Mouse (Mus musculus) intestine, embryonic 15.5 days (tissue): ENCODE results near the gene 4930507D05Rik. TPM values are rescaled to one million over a fixed set of nuclear protein-coding genes. Genes with fewer than 3 reads are reported as not detected.
"Not testable (repeated sequence)": the region's sequence is repeated elsewhere in the genome, so short reads cannot be mapped to it uniquely, and the experiment has no call there.

Experiments
- ATAC-seq: fragments of 200-750 bp; cut with Nextera tagmentation; 2 replicates; pipeline ENCODE4 v1.8.0; 2017; ENCODE audit warnings: moderate TSS enrichment, moderate library complexity
- H3K27ac ChIP-seq: fragments of 300-500 bp; sonication (generic); 2 replicates; pipeline ENCODE4 v1.5.1; 2015; ENCODE audit warnings: mild to moderate bottlenecking, inconsistent platforms
- H3K27me3 ChIP-seq: fragments of 300-500 bp; sonication (generic); replicated peaks from 2 replicates; pipeline ENCODE4 v1.6.1; 2015; ENCODE audit warnings: inconsistent platforms
- H3K36me3 ChIP-seq: fragments of 300-500 bp; sonication (generic); 2 replicates; pipeline ENCODE4 v1.6.1; 2015; ENCODE audit warnings: inconsistent platforms
- H3K4me1 ChIP-seq: fragments of 300-500 bp; sonication (generic); replicated peaks from 2 replicates; pipeline ENCODE4 v1.6.1; 2015; ENCODE audit warnings: inconsistent platforms
- H3K4me2 ChIP-seq: fragments of 300-500 bp; sonication (generic); replicated peaks from 2 replicates; pipeline ENCODE4 v1.6.1; 2015; ENCODE audit warnings: mild to moderate bottlenecking, inconsistent platforms
- H3K4me3 ChIP-seq: fragments of 300-500 bp; sonication (generic); replicated peaks from 2 replicates; pipeline ENCODE4 v1.5.1; 2015; ENCODE audit warnings: inconsistent platforms
- H3K9ac ChIP-seq: fragments of 300-500 bp; sonication (generic); 2 replicates; pipeline ENCODE4 v1.6.1; 2015; ENCODE audit warnings: inconsistent platforms
- H3K9me3 ChIP-seq: fragments of 300-500 bp; sonication (generic); 2 replicates; pipeline ENCODE4 v1.6.1; 2016; ENCODE audit warnings: inconsistent platforms
- WGBS: fragments of 180-500 bp; shearing (Covaris S2); methylation state at CpG from one replicate; pipeline ENCODE4 v1.1.7; 2015; 5-methylcytosine and 5-hydroxymethylcytosine counted together
- polyA plus RNA-seq: library from polyadenylated mRNA; unstranded; fragments of >200 nt; fragmentation: Nextera tagmentation; extraction: Ambion mirVana; gene quantifications from 2 replicates; pipeline ENCODE4 v1.2.1, GENCODE M21; 2015

Gene 4930507D05Rik
- polyA plus RNA-seq, 1 experiment from 2014 or later: 0.77 TPM

GRCm38 (mm10) chr10:62422255-62422654, 27.0 kb upstream of the 4930507D05Rik start, which contains the start of gene Hkdc1:
Gene Hkdc1, minus strand, starts transcription at chr10:62422491.
- Histone ChIP-seq H3K36me3 (no peaks in the 10 kb centered on the region), H3K4me2 (peak within 1 kb of the TSS; percentile 38), H3K27ac (peak within 1 kb of the TSS; percentile 54), H3K27me3 (no peaks in the 10 kb centered on the region), H3K4me1 (peaks cover 21% of the 10 kb centered on the region), H3K9ac (peak within 1 kb of the TSS; percentile 13; the same call in 1 of the 2 replicates), H3K9me3 (no peaks in the 10 kb centered on the region), H3K4me3 (peak within 1 kb of the TSS; percentile 24)
- 30% methylated on average over 15 of the region's 15 CpGs for WGBS
- ATAC-seq: peak; percentile 71

- no peak overlapping the region for H3K9ac ChIP-seq
- H3K27me3 ChIP-seq: no peaks in the 10 kb centered on the region
- H3K27ac ChIP-seq: peak overlapping the region; percentile 71
- no peak overlapping the region for H3K4me3 ChIP-seq
- WGBS: 33% methylated on average over 9 of the region's 9 CpGs
- H3K4me1 ChIP-seq: peaks cover 15% of the 10 kb centered on the region; the same call in 1 of the 2 replicates
- H3K36me3 ChIP-seq: peaks cover 13% of the 10 kb centered on the region
- no peak overlapping the region for H3K4me2 ChIP-seq
- peak; percentile 63 for ATAC-seq
- H3K9me3 ChIP-seq: no peaks in the 10 kb centered on the region
Measured at GRCm38 (mm10) chr10:62425081-62425871, 24.0 kb upstream of the 4930507D05Rik start.

GRCm38 (mm10) chr10:62430427-62430826, 18.9 kb upstream of the 4930507D05Rik start:
- Histone ChIP-seq H3K27ac (no peak overlapping the region), H3K36me3 (peaks cover 38% of the 10 kb centered on the region), H3K27me3 (no peaks in the 10 kb centered on the region), H3K9me3 (no peaks in the 10 kb centered on the region), H3K4me1 (peaks cover 5% of the 10 kb centered on the region; the same call in 1 of the 2 replicates), H3K4me3 (no peak overlapping the region), H3K4me2 (no peak overlapping the region), H3K9ac (no peak overlapping the region)
- no peak for ATAC-seq
- WGBS: 90% methylated on average over 5 of the region's 5 CpGs

GRCm38 (mm10) chr10:62450280-62450640, 971 bp downstream of the 4930507D05Rik start:
- peaks cover 11% of the 10 kb centered on the region for H3K36me3 ChIP-seq
- peak overlapping the region; percentile 100 for H3K4me3 ChIP-seq
- H3K9me3 ChIP-seq: no peaks in the 10 kb centered on the region
- peak overlapping the region; percentile 68 for H3K4me2 ChIP-seq
- peak; percentile 44; the same call in 1 of the 2 replicates for ATAC-seq
- H3K9ac ChIP-seq: peak overlapping the region; percentile 100; the same call in 1 of the 2 replicates
- H3K27ac ChIP-seq: peak overlapping the region; percentile 89
- 32% methylated on average over 18 of the region's 18 CpGs for WGBS
- peaks cover 7% of the 10 kb centered on the region; the same call in 1 of the 2 replicates for H3K4me1 ChIP-seq
- H3K27me3 ChIP-seq: no peaks in the 10 kb centered on the region

- WGBS: 67% methylated on average over 11 of the region's 11 CpGs
- not testable (repeated sequence) for H3K36me3 ChIP-seq, H3K4me1 ChIP-seq, ATAC-seq, H3K4me2 ChIP-seq, H3K27me3 ChIP-seq, H3K4me3 ChIP-seq, H3K27ac ChIP-seq, H3K9ac ChIP-seq, H3K9me3 ChIP-seq
Measured at GRCm38 (mm10) chr10:62452001-62452400, 2.7 kb downstream of the 4930507D05Rik start.

- Histone ChIP-seq H3K4me2 (no peak overlapping the region), H3K36me3 (peaks cover 10% of the 10 kb centered on the region), H3K4me1 (no peaks in the 10 kb centered on the region), H3K27ac (no peak overlapping the region), H3K27me3 (no peaks in the 10 kb centered on the region), H3K4me3 (no peak overlapping the region), H3K9ac (no peak overlapping the region), H3K9me3 (no peaks in the 10 kb centered on the region)
- no peak for ATAC-seq
Measured at GRCm38 (mm10) chr10:62461321-62461720, 12.0 kb downstream of the 4930507D05Rik start.

GRCm38 (mm10) chr10:62469736-62470135, 20.4 kb downstream of the 4930507D05Rik start:
- no peaks in the 10 kb centered on the region for H3K9me3 ChIP-seq

GRCm38 (mm10) chr10:62471105-62471504, 21.8 kb downstream of the 4930507D05Rik start:
- no peak for ATAC-seq
- no peak overlapping the region for H3K9ac ChIP-seq
- H3K27ac ChIP-seq: no peak overlapping the region
- H3K36me3 ChIP-seq: no peaks in the 10 kb centered on the region; the same call in 1 of the 2 replicates
- no peaks in the 10 kb centered on the region for H3K9me3 ChIP-seq
- no peak overlapping the region for H3K4me3 ChIP-seq
- 72% methylated on average over 5 of the region's 5 CpGs for WGBS
- no peak overlapping the region for H3K4me2 ChIP-seq
- H3K4me1 ChIP-seq: no peaks in the 10 kb centered on the region
- no peaks in the 10 kb centered on the region for H3K27me3 ChIP-seq

More at GRCm38 (mm10) chr10:62469736-62470135, 20.4 kb downstream of the 4930507D05Rik start:
- Histone ChIP-seq H3K4me2 (no peak overlapping the region), H3K4me1 (no peaks in the 10 kb centered on the region), H3K9ac (no peak overlapping the region), H3K27ac (no peak overlapping the region), H3K27me3 (no peaks in the 10 kb centered on the region), H3K36me3 (no peaks in the 10 kb centered on the region; the same call in 1 of the 2 replicates), H3K4me3 (no peak overlapping the region)
- no peak for ATAC-seq
- 90% methylated on average over 4 of the region's 4 CpGs for WGBS

- Histone ChIP-seq H3K4me2 (no peak overlapping the region), H3K9ac (no peak overlapping the region), H3K36me3 (no peaks in the 10 kb centered on the region), H3K27me3 (no peaks in the 10 kb centered on the region), H3K4me1 (no peaks in the 10 kb centered on the region), H3K27ac (no peak overlapping the region), H3K9me3 (no peaks in the 10 kb centered on the region), H3K4me3 (no peak overlapping the region)
- ATAC-seq: no peak
- 89% methylated on average over 10 of the region's 10 CpGs for WGBS
Measured at GRCm38 (mm10) chr10:62474944-62475343, 25.7 kb downstream of the 4930507D05Rik start.

GRCm38 (mm10) chr10:62476980-62477379, 27.7 kb downstream of the 4930507D05Rik start:
- Histone ChIP-seq H3K27ac (no peak overlapping the region), H3K9ac (no peak overlapping the region), H3K27me3 (no peaks in the 10 kb centered on the region), H3K4me1 (no peaks in the 10 kb centered on the region), H3K4me2 (no peak overlapping the region), H3K4me3 (no peak overlapping the region), H3K9me3 (no peaks in the 10 kb centered on the region), H3K36me3 (no peaks in the 10 kb centered on the region)
- 76% methylated on average over 2 of the region's 2 CpGs for WGBS
- no peak for ATAC-seq

GRCm38 (mm10) chr10:62481108-62481852, 32.0 kb downstream of the 4930507D05Rik start:
- no peak for ATAC-seq
- H3K4me3 ChIP-seq: no peak overlapping the region
- 65% methylated on average over 7 of the region's 7 CpGs for WGBS

GRCm38 (mm10) chr10:62485878-62486582, 36.7 kb downstream of the 4930507D05Rik start:
- H3K4me3 ChIP-seq: peak overlapping the region; percentile 97
- H3K4me2 ChIP-seq: peak overlapping the region; percentile 57
- under 1% methylated on average over 40 of the region's 48 CpGs for WGBS
- peak; percentile 80 for ATAC-seq
- H3K4me1 ChIP-seq: peaks cover 4% of the 10 kb centered on the region; the same call in 1 of the 2 replicates
- H3K9ac ChIP-seq: peak overlapping the region; percentile 91
- no peaks in the 10 kb centered on the region for H3K27me3 ChIP-seq
- H3K9me3 ChIP-seq: no peaks in the 10 kb centered on the region
- H3K27ac ChIP-seq: peak overlapping the region; percentile 83
- no peaks in the 10 kb centered on the region for H3K36me3 ChIP-seq

More at GRCm38 (mm10) chr10:62481108-62481852, 32.0 kb downstream of the 4930507D05Rik start:
- H3K9ac ChIP-seq: no peak overlapping the region
- no peak overlapping the region for H3K27ac ChIP-seq
- H3K36me3 ChIP-seq: no peaks in the 10 kb centered on the region
- H3K4me2 ChIP-seq: no peak overlapping the region
- no peaks in the 10 kb centered on the region for H3K9me3 ChIP-seq
- H3K27me3 ChIP-seq: no peaks in the 10 kb centered on the region
- H3K4me1 ChIP-seq: peaks cover 2% of the 10 kb centered on the region; the same call in 1 of the 2 replicates
